Mouse (Mus musculus) WW6 (cell line): Measurements from ENCODE around the gene Smyd5.

Experiments
- DNase-seq: peaks from one replicate; pipeline ENCODE4 v3.0.0-alpha.2; 2013; ENCODE audit warnings: low read depth, low spot score

Gene Smyd5

GRCm38 (mm10) chr6:85431842-85432431 is at the start of gene Smyd5:
Smyd5 (plus strand) TSS chr6:85431989.
- peak; percentile 76 for DNase-seq

GRCm38 (mm10) chr6:85382791-85383190 is 49.0 kb upstream of the Smyd5 start:
- no peak for DNase-seq

GRCm38 (mm10) chr6:85388608-85389007 is 43.2 kb upstream of the Smyd5 start:
- DNase-seq: no peak

- DNase-seq: no peak
Observed at GRCm38 (mm10) chr6:85391803-85392202, 40.0 kb upstream of the Smyd5 start.

- DNase-seq: no peak
Observed at GRCm38 (mm10) chr6:85395360-85395759, 36.4 kb upstream of the Smyd5 start.

GRCm38 (mm10) chr6:85397165-85397564 is 34.6 kb upstream of the Smyd5 start:
- no peak for DNase-seq

- DNase-seq: no peak
Observed at GRCm38 (mm10) chr6:85399715-85400114, 32.1 kb upstream of the Smyd5 start.

GRCm38 (mm10) chr6:85402613-85403012 is 29.2 kb upstream of the Smyd5 start:
- no peak for DNase-seq

- DNase-seq: no peak
Observed at GRCm38 (mm10) chr6:85403039-85403438, 28.8 kb upstream of the Smyd5 start.

GRCm38 (mm10) chr6:85409003-85409402 is 22.8 kb upstream of the Smyd5 start:
- no peak for DNase-seq

GRCm38 (mm10) chr6:85410771-85411273 is 21.0 kb upstream of the Smyd5 start:
- DNase-seq: peak; percentile 69

GRCm38 (mm10) chr6:85415829-85416228 is 16.0 kb upstream of the Smyd5 start:
- no peak for DNase-seq

GRCm38 (mm10) chr6:85419150-85419549 is 12.6 kb upstream of the Smyd5 start:
- no peak for DNase-seq

GRCm38 (mm10) chr6:85423836-85424379 is 7.9 kb upstream of the Smyd5 start, which contains the start of gene Noto:
Noto (plus strand) TSS chr6:85423886.
- DNase-seq: no peak

- no peak for DNase-seq
Observed at GRCm38 (mm10) chr6:85431274-85431841, 431 bp upstream of the Smyd5 start.

GRCm38 (mm10) chr6:85433865-85434264 is 2.1 kb downstream of the Smyd5 start:
- DNase-seq: no peak

GRCm38 (mm10) chr6:85436204-85436603 is 4.4 kb downstream of the Smyd5 start:
- no peak for DNase-seq

- no peak for DNase-seq
Observed at GRCm38 (mm10) chr6:85436631-85437030, 4.8 kb downstream of the Smyd5 start.

GRCm38 (mm10) chr6:85441142-85441541 is 9.4 kb downstream of the Smyd5 start:
- DNase-seq: no peak

- DNase-seq: no peak
Observed at GRCm38 (mm10) chr6:85443488-85444233, 11.9 kb downstream of the Smyd5 start.

- no peak for DNase-seq
Observed at GRCm38 (mm10) chr6:85444266-85444965, 12.6 kb downstream of the Smyd5 start.

- DNase-seq: no peak
Observed at GRCm38 (mm10) chr6:85445286-85445685, 13.5 kb downstream of the Smyd5 start.
